Mouse (Mus musculus) frontal cortex, postnatal 25 days (tissue): ENCODE measurements around the gene 4931422A03Rik.

Experiments used
- DNase-seq, 2 experiments: peaks; one replicate each; pipeline ENCODE4 v3.0.0; 2022; ENCODE audit warnings: low spot score in 2 of 2

4931422A03Rik gene

GRCm38 (mm10) chr2:103970041-103970790, 57.9 kb downstream of the 4931422A03Rik start:
- peak in 1 of 2 experiments; percentile 12 for DNase-seq

DNA sequence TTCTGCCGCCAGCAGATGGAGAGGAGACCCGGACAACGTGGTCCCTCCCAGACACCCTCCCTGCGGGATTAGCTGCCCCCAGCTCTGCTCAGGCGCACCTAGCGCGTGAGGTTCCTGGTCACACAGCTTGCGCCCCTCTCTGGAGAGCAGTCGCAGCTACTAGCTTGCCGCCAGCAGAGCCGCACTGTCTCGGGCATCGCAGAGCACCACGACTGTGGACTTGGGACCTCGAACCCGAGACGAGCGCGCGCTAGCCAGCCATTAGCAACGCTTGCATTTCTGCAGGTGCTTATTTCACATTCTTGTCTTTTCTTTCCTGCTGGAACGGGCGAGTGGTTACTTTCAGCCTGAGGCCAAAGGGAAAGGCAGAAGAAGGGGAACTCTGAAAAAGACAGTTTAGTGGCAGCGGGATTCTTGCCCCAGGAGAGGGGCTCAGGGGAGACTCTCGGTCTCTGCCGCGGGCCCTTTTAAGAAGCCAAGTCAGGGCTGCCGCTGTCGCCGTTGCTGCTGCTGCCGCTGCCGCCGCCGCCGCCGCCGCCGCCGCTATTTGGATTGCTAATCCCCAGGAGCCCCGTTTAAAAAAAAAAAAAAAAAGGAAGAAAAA, 58.6 kb downstream of the 4931422A03Rik start:
- peak; percentile 22 to 37 for DNase-seq

- no peak for DNase-seq
These were observed 59.2 kb downstream of the 4931422A03Rik start for GRCm38 (mm10) chr2:103968919-103969436.

DNA sequence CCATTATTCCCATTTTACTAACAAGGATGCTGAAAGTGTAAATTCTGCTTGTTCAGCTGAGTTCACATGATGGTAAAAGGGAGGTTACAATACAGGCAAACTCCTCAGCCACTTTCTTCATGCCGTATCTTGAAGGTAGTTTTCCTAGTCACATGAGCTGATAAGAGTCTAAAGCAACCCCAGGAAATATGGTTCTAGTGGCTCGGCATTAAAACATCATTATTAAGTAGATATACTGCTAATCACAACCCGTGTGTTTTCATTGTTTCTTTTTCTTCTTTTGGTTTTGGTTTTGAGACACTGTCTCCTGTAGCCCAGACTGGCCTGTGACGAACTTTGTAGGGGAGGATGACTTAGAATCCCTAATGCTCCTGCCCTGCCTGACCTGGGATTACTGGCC, 60.0 kb downstream of the 4931422A03Rik start:
- DNase-seq, result no peak

DNA sequence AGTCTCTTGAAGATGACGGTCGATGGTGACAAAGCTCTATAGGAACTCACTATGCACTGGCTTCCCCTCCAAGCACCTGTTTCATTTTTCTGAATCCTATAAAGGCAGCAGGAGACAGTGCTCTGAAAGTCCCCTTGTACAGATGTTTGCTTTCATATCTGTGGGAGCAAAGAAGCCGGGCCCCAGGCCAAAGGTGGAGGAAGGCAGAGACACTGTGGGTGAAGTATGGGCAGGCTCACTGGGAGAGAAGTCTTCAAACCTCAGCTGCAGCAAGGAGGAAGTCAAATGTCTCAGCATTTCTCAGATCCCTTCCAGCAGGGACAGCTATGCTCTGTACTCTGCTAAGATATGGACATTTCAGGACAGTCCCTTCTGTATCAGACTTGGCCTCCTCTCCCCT, 62.8 kb downstream of the 4931422A03Rik start:
- DNase-seq, result no peak

GRCm38 (mm10) chr2:103962349-103962748, 65.8 kb downstream of the 4931422A03Rik start:
- DNase-seq, result no peak

DNA sequence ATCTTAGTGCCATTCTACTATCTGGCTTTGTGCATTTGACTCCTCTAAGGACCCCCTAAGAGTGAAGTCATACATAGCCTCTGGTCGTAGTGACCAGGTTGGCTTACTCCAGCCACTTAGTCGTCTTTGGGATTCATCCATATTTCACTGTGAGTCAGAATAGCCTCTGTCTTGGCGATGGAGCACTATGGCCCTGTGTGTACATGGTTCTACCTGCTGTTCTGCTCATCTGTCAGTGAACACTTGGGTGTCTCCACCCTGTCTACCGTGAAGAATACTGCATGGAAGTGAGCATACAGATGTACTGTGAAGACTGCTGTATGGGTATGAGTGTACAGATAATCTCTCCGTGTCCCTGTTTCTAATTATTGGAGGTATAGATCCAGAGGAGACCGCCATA, 68.6 kb downstream of the 4931422A03Rik start:
- DNase-seq, result no peak

- DNase-seq, result no peak
These were observed 69.1 kb downstream of the 4931422A03Rik start for GRCm38 (mm10) chr2:103959066-103959465.

DNA sequence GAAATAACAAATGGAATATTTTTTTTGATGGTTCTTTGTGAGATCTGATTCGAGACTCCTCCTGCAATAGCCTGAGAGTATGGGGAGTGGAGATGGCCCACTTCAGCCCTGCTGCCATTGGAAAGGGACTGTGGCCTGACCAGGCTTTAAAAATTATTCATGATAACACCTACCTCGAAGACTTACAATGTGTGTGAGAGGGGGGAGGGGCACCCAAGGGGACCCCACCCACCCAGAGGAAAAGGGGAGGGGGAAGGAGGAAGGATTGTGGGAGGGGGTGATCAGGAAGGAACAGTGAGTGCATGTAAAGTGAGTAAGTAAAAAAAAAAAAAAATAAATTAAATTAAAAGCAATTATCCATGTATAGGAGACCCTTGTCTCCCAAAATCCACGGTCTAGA, 69.5 kb downstream of the 4931422A03Rik start:
- no peak for DNase-seq

- DNase-seq, result no peak
These were observed 70.3 kb downstream of the 4931422A03Rik start, which contains the start of gene Lmo2 for GRCm38 (mm10) chr2:103957649-103958546. Gene Lmo2, plus strand, starts transcription at chr2:103957986.

DNA sequence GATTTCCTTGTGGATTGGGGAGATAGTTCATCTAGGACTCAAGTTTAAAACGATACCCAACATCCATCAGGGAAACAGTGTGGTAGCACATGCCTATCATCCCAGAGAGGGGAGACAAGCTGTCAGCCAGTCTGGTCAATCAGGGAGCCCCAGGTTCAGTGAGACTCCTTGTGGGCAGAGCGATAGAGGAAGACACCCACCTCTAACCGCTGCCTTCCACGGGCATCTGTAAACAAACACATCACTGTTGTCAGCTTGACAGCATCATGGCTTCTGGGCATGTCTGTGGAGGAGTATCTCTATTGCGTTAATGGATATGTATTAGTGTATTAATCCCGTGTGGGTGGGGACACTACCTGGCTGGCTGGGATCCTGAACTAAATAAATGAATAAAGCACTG, 71.3 kb downstream of the 4931422A03Rik start:
- DNase-seq, result no peak

DNA sequence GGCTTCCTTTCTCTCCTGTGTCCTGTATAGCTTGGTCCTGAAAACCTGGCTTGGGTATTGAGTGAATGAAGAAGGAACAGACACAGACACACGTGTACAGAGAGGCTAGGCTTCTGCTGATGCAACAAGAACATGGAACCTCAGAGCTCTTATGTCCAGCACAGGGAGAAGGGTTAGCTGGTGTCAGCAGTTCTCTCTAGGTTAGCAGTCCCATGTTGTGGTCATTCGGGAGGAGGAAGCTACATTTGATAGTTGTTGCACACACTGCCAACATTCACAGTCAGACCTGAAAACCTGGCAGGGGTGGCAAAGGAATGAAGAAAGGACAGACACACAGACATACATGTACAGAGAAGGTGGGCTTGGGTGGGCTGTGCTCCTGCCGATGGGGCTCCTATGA, 72.4 kb downstream of the 4931422A03Rik start:
- DNase-seq, result no peak

- no peak for DNase-seq
These were observed 74.9 kb downstream of the 4931422A03Rik start for GRCm38 (mm10) chr2:103953050-103953835.

DNA sequence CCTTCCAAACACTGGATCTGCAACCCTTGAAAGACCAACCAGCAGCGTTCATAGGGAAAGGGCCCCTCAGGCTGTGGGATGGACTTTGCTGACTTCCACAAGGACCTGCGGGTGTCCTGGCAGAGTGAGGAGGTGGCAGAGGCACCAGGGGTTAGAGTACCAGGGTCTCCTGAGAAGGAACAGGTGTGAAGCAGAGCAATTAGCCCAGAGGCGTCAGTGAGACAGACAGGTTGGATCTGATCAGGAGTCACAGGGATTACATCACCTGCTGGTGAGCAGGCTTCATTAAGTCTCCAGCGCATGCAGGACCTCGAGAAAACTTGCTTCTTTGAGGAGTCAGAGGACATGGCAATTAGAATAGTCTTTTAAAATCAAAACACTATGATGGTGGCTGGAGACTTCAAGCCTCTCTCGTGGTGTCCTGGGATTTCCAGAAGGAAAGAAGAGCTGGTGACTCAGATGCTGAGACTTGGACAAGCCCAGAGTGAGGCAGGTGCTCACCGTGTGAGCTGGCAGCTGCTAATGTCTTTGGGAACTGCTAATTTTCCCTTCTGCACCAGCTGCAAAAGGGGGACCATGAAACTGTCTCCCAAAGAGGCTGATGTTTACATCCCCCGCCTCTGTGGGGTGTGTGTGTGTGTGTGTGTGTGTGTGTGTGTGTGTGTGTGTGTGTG, 80.0 kb downstream of the 4931422A03Rik start:
- DNase-seq, result no peak

GRCm38 (mm10) chr2:103946892-103947291, 81.3 kb downstream of the 4931422A03Rik start:
- no peak for DNase-seq

DNA sequence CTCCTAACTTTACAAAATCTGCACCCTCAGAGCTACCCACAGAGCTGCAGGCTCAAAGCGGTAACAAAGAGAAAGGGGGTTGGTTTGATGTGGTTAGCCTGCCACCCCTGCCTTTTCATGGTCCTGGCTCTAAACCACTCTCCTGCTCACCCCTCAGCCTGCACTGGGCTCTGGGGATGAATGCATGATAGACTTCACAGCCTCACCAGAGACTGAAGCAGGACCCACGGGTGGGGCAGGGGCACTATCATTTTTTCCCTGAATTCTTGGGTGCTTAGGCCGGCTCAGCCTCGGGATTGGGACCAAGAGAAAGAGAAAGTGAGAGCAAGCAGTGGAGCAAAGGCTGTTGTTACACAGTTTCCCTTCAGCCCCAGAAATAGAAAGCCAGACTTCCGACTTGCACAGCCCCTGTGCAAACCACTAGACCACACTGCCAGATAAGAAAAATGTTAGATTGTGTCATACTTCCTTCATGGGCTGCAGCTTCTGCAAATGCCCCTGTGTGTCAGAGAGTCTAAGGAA, 82.5 kb downstream of the 4931422A03Rik start:
- no peak for DNase-seq

- no peak for DNase-seq
These were observed 83.3 kb downstream of the 4931422A03Rik start for GRCm38 (mm10) chr2:103944859-103945258.

DNA sequence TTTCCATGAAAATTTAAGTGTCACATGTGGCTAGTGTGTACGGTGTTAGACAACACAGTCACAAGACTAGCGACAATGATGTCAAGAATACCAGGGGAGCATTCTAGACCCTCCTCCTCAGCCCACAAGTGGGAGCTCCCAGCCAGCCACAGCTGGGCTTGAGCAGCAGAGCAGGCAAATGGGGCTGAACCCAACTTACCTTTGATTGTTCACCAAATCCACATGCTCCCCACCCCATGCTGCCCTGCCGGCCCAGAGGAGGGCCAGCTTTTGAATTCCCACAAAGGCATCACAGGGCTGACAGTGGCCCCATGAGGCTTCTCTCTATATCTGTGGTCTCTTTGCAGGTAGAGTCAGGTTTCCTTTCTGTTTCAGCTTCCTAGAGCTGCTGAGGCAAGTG, 87.1 kb downstream of the 4931422A03Rik start:
- no peak for DNase-seq

GRCm38 (mm10) chr2:103939003-103939402, 89.2 kb downstream of the 4931422A03Rik start:
- no peak for DNase-seq

DNA sequence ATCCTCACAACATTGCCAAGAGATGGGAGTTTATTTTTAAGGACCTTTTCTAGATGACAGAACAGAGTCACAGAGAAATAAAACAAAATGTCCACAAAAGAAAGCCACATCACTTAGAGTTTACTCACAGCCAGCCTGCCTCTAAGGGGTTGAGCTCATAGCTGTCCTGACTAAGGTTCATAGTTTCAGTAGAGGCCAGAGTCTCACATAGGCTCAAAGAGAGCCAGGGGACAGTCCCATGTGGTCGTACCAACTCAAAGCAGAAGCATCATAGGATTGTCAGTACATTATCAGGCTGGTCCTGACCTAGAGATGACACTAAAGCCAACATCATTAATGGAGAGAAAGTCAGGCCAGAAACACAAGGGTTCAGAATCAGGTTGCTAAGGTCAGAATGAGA, 89.6 kb downstream of the 4931422A03Rik start:
- DNase-seq, result no peak
